Mouse (Mus musculus) E14TG2a.4 (cell line): Measurements from ENCODE around the gene Prokr2.

ENCODE experiments used
- H3K27me3 ChIP-seq: 2 replicates; pipeline ENCODE4 v1.6.1; 2014; ENCODE audit warnings: low read length, control low read depth; ENCODE audit not compliant: insufficient read depth
- H3K36me3 ChIP-seq: 2 replicates; pipeline ENCODE4 v1.6.1; 2014; ENCODE audit warnings: low read length, control low read depth; ENCODE audit not compliant: insufficient read depth
- H3K4me1 ChIP-seq: replicated peaks from 2 replicates; pipeline ENCODE4 v1.6.1; 2014; ENCODE audit warnings: low read depth, low read length, control low read depth
- H3K4me3 ChIP-seq: replicated peaks from 2 replicates; pipeline ENCODE4 v1.5.1; 2014; ENCODE audit warnings: mild to moderate bottlenecking, low read length
- H3K9me3 ChIP-seq: 2 replicates; pipeline ENCODE4 v1.6.1; 2014; ENCODE audit warnings: low read length, control low read depth
- CTCF ChIP-seq: conservative IDR thresholded peaks from 2 replicates; pipeline ENCODE4 v1.5.1; 2014; ENCODE audit warnings: low read length
- NANOG ChIP-seq: IDR thresholded peaks from 2 replicates; pipeline ENCODE4 v1.6.1; 2014; ENCODE audit warnings: borderline replicate concordance, low read length, mixed read lengths
- POU5F1 ChIP-seq: IDR thresholded peaks from 2 replicates; pipeline ENCODE4 v1.6.1; 2014; ENCODE audit warnings: low read length, borderline replicate concordance

Prokr2 gene

DNA sequence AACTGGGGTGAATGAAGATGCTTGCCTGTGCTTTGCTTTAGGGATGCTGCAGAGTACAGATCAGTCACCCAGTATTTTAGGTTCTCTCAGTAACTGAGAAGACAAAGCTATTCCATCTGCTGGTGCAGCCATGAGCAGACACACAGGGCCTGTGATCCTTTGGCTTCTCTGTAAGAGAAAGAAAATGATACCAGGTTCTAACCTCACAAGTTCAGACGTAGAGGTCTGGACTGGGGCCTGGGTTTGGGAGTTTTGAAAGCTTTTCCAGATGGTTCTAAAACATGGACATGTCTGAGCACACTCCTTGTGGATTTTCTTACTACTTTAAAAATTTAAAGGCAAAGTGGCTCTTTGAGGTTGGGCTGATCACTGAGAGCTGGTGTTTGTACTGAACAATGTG, 10.5 kb upstream of the Prokr2 start:
- TF ChIP-seq NANOG (no peak), POU5F1 (no peak), CTCF (no peak)
- H3K4me3 ChIP-seq, result no peak overlapping the region
- H3K27me3 ChIP-seq, result peaks cover 3% of the 10 kb centered on the region
- no peaks in the 10 kb centered on the region for H3K4me1 ChIP-seq
- no peaks in the 10 kb centered on the region for H3K36me3 ChIP-seq
- H3K9me3 ChIP-seq, result peaks cover 11% of the 10 kb centered on the region

DNA sequence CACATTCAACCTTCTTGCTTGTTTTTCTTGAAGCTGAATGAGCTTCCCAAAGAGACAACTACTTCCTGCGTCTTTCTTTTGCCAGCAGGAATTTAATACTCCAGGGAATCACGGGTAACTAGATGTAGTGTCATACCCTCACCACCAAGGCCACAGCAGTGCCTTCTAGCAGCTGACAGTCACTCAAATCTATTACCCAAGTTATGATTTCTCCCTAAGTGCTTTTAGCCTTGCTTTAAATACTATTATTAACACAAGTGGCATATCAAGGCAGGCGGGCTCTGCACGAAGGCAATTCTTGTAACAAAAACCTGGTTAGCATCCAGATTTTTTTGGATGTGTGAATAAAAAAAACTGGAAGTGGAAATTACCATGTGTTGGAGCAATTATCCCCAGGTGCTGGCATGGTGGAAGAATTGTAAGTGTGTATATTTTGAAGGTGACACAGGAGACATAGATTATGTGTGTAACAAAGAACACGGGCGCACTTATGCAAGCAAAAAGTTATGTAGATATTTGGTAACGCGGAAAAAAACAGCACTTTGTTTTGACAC, 5.4 kb upstream of the Prokr2 start:
- no peak overlapping the region for H3K4me3 ChIP-seq
- TF ChIP-seq NANOG (no peak), CTCF (no peak), POU5F1 (no peak)
- H3K27me3 ChIP-seq, result peaks cover 20% of the 10 kb centered on the region
- no peaks in the 10 kb centered on the region for H3K9me3 ChIP-seq
- no peaks in the 10 kb centered on the region for H3K36me3 ChIP-seq
- no peaks in the 10 kb centered on the region for H3K4me1 ChIP-seq

DNA sequence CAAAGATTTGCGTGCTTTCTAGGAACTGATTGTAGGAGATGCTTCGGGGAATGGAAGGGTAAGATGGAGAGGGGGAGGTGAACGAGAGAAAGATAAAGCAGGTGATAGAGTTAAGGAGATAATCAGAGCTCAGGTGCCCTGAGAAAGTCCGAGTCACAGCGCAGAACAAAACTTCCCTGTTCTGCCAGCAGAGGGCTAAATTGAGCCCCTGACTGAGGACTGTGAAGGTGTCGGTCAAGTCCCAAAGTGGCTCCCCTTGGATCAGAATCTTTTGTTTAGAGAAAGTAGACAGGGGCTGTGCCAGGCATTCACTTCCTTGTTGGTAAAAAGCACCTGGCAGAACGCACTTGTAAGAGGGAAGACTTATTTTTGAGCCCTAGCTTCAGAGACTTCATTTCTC, 4.3 kb upstream of the Prokr2 start:
- H3K4me3 ChIP-seq, result no peak overlapping the region
- peaks cover 30% of the 10 kb centered on the region for H3K27me3 ChIP-seq
- no peaks in the 10 kb centered on the region for H3K36me3 ChIP-seq
- peaks cover 4% of the 10 kb centered on the region; the same call in 1 of the 2 replicates for H3K4me1 ChIP-seq
- H3K9me3 ChIP-seq, result no peaks in the 10 kb centered on the region
- TF ChIP-seq CTCF (peak; percentile 66), POU5F1 (no peak), NANOG (no peak)

DNA sequence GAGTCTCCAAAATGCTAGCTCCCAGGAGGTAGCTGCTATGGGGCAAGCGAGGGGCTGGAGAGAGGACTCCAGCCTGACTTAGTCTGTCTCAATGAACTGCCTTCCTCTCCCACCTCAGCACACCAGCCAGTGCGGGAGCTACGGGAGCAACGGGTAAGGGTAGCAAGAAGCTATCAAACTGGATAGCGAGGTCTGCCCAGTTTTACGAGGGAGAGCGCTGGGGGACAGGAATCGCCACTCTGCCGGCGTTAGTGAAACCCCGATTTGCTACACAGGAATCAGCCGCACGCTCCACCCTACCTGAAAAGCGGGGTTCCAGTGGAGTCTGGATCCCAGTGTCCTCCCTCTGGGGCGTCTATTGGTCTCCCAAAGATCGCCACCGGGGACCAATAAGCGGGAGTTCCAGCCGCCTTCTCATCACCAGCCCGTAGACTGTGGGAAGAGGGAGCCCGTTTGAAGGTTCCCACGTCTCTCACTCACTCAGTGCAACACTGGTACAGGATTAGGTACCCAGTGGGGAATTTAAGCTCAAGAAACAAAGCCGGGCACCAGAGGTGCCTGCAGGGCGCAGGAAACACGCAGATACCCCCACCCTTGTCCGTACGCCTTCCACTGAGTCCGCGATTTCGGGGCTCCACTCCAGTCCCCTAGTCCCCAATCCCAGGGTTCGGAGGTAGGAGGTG, 595 bp downstream of the Prokr2 start:
- H3K27me3 ChIP-seq, result peaks cover 44% of the 10 kb centered on the region
- no peaks in the 10 kb centered on the region for H3K36me3 ChIP-seq
- no peaks in the 10 kb centered on the region for H3K9me3 ChIP-seq
- H3K4me3 ChIP-seq, result peak overlapping the region; percentile 81
- TF ChIP-seq CTCF, result no peak
- TF ChIP-seq POU5F1, result no peak
- TF ChIP-seq NANOG, result no peak
- peaks cover 9% of the 10 kb centered on the region for H3K4me1 ChIP-seq

DNA sequence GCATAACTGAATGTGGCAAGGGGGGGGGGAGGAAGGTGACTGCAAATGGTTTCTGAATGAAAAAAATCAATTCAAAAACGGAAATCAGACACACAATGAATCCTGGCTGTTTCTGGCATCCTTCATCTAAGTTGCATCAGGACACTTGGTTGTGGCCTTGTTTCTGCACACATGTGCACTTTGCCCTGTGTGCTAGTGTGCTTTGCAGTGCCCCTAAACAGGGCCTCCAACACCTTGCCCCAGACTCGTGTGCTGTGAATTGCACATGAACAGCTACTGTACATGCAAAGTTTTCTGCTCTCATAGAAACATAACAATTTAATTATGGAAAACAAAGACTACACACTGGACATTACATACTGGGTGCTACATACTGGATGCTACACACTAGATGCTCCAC, 2.9 kb downstream of the Prokr2 start:
- H3K36me3 ChIP-seq, result no peaks in the 10 kb centered on the region
- no peak overlapping the region for H3K4me3 ChIP-seq
- H3K9me3 ChIP-seq, result no peaks in the 10 kb centered on the region
- peaks cover 9% of the 10 kb centered on the region for H3K4me1 ChIP-seq
- TF ChIP-seq CTCF (no peak), POU5F1 (no peak), NANOG (no peak)
- peaks cover 41% of the 10 kb centered on the region for H3K27me3 ChIP-seq

DNA sequence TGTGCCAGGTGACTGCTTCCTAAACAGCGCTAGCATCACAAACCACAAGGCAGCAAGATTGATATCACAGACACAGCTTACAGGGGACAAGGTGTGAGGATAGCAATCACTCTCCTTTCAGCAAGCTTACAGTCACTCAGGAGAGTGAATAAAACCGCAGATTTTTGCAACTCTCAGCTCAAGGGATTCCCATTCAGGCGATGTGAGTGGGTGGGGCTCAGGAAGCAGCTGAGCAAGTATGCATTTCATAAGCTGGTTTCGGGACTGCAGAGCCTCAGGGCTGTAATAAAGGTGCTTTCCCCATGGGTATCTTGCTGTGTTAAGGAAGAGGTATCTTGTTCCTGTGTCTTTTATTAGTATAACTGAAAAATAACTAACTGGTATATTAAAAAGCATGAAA, 5.6 kb downstream of the Prokr2 start:
- Histone ChIP-seq H3K36me3 (no peaks in the 10 kb centered on the region), H3K4me3 (no peak overlapping the region), H3K27me3 (peaks cover 24% of the 10 kb centered on the region), H3K9me3 (no peaks in the 10 kb centered on the region), H3K4me1 (peaks cover 7% of the 10 kb centered on the region)
- TF ChIP-seq POU5F1 (no peak), CTCF (no peak), NANOG (no peak)

DNA sequence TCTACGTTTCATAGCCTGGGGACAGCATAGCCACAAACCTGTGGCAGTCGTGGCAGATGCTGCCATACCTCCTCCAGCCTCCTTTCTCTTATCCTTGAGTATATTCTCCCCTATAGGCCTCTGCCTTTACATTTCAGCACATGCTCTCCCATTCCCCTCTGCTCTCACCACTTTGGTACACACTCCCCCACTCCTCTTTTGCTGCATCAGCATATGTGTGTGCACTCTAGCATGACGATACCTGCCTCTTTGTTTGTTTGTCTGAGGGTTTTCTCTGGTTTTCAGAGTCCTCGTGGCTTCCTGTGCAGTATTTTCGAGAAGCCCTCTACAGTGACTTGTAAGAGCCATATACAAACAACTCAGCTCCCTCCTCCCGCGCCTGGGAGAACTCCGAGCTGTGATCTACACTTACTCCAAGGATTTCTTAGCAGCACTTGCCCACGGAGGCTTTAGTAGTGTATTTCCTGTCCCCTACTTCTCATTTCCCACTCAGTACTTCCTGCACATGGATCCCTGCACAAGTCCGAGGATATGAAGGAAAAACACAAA, 6.6 kb downstream of the Prokr2 start:
- H3K9me3 ChIP-seq, result no peaks in the 10 kb centered on the region
- H3K4me3 ChIP-seq, result no peak overlapping the region
- TF ChIP-seq NANOG (no peak), POU5F1 (no peak), CTCF (no peak)
- H3K27me3 ChIP-seq, result peaks cover 23% of the 10 kb centered on the region
- H3K4me1 ChIP-seq, result no peaks in the 10 kb centered on the region
- H3K36me3 ChIP-seq, result no peaks in the 10 kb centered on the region

DNA sequence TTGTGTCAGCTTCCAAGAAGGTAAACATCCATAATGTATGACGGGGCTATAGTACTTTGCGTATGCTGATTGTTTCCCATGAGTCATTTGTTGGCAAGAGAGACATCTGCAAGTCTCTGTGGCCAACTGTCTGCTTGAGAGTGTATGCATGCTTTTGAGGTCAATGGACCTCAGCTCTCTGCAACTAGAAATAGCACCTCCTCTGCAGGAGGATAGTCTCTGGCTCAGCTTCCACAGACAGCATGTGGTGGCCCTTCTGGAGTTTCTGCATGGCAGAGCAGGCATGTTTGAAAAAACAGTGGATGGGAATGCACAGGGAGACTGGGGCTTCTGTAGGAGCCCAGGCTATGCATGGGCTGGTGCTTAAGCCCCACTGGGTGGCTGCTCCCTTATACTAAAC, 7.8 kb downstream of the Prokr2 start:
- TF ChIP-seq NANOG (no peak), CTCF (no peak), POU5F1 (no peak)

DNA sequence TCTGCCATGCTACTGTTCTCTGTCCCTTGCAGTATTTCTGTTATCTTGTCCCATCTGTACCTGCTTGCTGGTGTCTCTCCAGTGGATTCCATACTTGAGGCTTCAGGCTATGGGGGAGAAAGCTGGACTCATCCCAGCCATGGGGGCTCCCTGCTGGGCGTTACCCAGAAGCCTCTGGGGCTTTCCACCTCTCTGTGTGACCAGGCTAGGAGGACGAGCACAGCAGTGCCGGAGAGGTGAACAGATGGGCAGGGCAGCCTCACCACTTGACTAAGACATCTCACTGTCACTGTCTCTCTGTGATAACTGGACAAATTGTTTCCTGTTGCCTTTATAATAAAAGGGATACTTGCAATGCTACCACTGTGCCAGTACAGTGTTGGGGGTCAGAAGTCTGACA, 9.5 kb downstream of the Prokr2 start:
- Histone ChIP-seq H3K36me3 (no peaks in the 10 kb centered on the region), H3K27me3 (peaks cover 14% of the 10 kb centered on the region), H3K4me1 (no peaks in the 10 kb centered on the region), H3K4me3 (no peak overlapping the region), H3K9me3 (no peaks in the 10 kb centered on the region)
- TF ChIP-seq NANOG, result no peak
- TF ChIP-seq CTCF, result no peak
- no peak for TF ChIP-seq POU5F1

More for the DNA sequence above, 7.8 kb downstream of the Prokr2 start:
- no peaks in the 10 kb centered on the region for H3K9me3 ChIP-seq
- H3K36me3 ChIP-seq, result no peaks in the 10 kb centered on the region
- no peak overlapping the region for H3K4me3 ChIP-seq
- peaks cover 19% of the 10 kb centered on the region for H3K27me3 ChIP-seq
- H3K4me1 ChIP-seq, result no peaks in the 10 kb centered on the region
